Mouse (Mus musculus) megakaryocyte, adult 5-6 weeks (primary cell): ENCODE data around the gene Rps2. TPM values are rescaled to one million over a fixed set of nuclear protein-coding genes. Genes with fewer than 3 reads are reported as not detected.
"Not testable (repeated sequence)": the region's sequence is repeated elsewhere in the genome, so short reads cannot be mapped to it uniquely, and the experiment has no call there.

Experiments
- ATAC-seq: 2 replicates; pipeline ENCODE4 v1.8.0; 2016; ENCODE audit warnings: mild to moderate bottlenecking, inconsistent platforms; ENCODE audit not compliant: poor library complexity, severe bottlenecking
- total RNA-seq, 2 experiments: library from RNA; stranded (forward) in 1 of 2; stranded (reverse) in 1 of 2; fragments of 153-499, 151-499 nt in 1 of 2; fragments of 221-1000, 200-1000 nt in 1 of 2; gene quantifications; 2 replicates each; pipeline versions ENCODE4 v1.2.3 to v1.2.4; 2015 to 2017

Rps2 gene
- total RNA-seq (2015) (2,172 and 2,303 TPM in 2 replicates), total RNA-seq (2017) (591 and 664 TPM in 2 replicates)

DNA sequence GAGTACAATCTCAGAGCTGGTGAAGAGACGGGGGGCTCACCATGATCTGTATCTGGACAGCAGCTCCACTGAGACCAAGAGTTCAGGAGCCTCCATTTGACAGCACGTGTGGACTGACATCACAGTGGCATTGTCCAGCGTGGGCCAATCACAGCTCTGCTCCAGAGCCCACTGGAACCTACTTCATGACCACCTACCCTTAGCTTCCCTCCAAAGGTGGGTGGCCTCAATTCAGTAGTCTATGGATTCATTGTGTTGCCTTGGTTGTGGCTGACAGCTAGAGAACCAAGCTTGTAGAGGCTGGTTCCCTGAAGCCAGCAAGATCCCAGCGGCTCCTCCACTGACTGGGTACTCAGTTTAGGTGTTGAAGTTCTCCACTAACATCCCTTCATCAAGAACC lies at the start of gene Rps2, which contains the start of gene Rnf151:
Gene Rps2 (plus strand): TSS at position 174 of the 400 bp plus-strand sequence.
Gene Rnf151 (minus strand): TSS at position 121 of the 400 bp plus-strand sequence.
- ATAC-seq = no peak

DNA sequence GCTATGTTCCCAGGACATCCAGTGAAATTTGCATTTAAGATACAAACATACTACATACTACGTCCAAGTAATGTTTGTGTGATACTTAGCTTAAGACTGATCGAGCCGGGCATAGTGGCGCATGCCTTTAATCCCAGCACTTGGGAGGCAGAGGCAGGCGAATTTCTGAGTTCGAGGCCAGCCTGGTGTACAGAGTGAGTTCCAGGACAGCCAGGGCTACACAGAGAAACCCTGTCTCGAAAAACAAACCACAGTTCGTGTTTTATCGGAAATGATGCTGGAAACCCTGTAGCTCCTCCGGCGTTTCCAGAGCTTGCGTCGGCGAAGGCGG lies 48.7 kb upstream of the Rps2 start:
- ATAC-seq = not testable (repeated sequence)

DNA sequence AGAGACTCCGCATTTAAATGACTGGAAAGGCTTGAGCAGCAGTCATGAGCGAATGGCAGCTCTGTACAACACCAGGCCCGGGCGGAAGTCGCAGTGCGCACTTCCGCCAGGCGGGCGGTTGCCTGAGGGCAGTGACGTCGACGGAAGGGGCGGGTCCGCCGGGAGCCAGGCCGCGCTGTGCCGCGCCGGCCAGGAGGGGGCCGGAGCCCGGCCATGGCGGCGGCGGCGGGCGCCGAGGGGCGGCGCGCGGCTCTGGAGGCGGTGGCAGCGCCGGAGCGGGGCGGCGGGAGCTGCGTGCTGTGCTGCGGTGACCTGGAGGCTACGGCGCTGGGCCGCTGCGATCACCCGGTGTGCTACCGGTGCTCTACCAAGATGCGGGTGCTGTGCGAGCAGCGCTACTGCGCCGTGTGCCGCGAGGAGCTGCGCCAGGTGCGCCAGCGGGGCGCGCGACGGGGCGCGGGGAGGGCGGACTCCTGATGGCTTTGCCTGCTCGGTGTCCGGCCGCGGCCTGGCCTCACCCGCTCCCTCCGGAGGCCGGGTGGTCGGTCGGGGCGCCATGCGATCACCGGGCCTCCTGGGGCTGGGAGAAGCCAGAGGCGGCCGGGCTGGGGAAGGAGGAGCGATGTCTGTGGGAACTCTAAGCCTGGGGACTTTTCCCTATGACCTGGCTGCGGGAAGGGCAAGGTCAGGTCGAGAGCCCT lies 48.2 kb upstream of the Rps2 start, which contains the start of gene Zfp598:
Gene Zfp598 (plus strand): TSS at position 143 of the 701 bp plus-strand sequence.
- peak; percentile 97 for ATAC-seq

DNA sequence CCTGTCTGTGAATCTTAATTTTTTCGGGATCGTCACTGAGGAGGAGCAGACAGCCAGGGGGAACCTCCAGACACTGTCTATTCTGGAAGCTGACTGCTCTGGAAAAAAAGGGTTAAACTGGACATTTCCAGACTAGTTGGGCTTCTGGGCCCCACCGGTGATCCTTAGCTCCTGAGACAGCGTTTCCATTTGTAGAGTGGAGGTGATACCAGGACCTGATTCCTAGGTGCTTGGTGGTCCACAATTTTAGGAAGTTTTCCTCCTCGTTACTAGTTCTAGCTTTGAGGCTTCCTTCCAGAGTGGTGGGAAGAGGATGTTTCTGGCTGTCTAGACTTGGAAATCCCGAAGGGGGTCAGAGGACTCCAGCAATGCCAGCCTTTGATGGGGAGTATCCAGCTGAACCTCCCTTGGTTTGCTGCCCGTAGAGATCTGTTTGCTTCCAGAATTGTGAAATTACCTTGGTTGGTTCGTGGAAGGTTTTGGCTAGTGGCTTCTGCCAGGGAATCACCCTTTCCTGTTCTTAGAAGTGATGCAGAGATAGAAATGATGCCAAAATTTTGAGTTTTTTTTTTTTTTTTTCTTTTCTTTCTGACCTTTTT lies 47.6 kb upstream of the Rps2 start:
- no peak for ATAC-seq

DNA sequence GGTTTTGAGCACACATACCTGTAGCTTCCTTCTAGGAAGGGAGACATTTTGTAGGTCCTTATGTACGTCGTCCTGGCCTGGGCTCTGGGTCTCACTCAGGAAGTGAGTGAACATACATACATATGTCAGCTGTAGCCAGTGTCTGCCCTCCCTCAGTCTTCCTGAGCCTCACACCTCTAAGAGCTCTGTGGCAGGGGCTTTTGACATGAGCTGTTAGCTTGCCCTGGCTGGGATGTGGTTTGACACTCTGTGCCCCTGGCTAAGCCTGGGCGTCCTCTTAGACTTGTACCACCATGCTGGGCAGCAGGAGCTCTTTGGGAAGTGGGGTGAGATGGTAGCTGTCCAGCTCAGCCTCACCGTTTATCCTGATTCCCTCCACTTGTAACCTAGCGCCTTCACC lies 46.6 kb upstream of the Rps2 start:
- ATAC-seq = no peak

- ATAC-seq = no peak
These were observed 45.8 kb upstream of the Rps2 start for GRCm38 (mm10) chr17:24672141-24672540.

DNA sequence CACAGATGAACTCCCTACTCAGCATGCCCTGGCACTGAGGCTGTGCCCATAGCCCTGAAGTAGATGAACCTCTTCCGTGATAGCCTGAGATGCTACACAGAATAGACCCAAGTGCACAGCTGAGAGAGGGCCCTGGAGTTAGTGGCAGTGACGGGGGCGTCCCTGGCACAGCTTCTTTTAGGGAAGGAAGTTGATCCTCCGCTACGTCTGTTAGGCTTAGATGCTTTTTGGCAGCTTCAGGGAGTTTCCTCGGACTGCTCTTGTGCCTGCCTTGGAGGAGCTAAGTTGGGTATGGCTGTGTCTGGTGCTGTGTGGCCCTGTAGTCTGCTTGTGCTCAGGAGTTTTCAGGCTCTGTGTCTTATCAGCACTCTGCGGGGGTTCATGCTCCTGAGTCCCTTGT lies 43.6 kb upstream of the Rps2 start:
- no peak for ATAC-seq

GRCm38 (mm10) chr17:24676187-24676586 lies 41.7 kb upstream of the Rps2 start:
- peak; percentile 74 for ATAC-seq

GRCm38 (mm10) chr17:24676877-24677276 lies 41.0 kb upstream of the Rps2 start:
- no peak for ATAC-seq

- no peak for ATAC-seq
These were observed 40.3 kb upstream of the Rps2 start for GRCm38 (mm10) chr17:24677500-24678080.

- peak; percentile 58 for ATAC-seq
These were observed 31.4 kb upstream of the Rps2 start for GRCm38 (mm10) chr17:24686514-24686913.

DNA sequence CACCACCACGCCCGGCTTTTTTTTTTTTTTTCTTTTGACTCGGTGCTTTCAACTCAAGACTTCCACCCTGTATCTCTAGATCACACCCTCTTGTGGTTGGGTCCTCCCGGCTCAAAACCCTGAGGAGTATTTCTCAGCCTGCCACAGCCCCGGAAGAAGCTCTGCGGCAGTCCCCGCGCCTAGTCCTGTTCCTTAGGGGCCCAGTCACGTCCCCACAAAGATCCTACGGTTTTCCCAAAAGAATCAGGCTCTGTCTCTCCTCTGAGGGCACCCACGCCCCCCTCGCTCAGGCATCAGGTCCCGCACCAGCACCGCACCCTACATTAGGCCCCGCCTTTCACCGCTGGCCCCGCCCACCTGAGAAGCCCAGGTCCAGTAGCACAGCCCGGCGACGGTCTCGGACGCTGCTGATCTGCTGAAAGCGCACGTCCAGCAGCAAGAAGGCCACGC lies 30.7 kb upstream of the Rps2 start:
- ATAC-seq = peak; percentile 86

GRCm38 (mm10) chr17:24687599-24687998 lies 30.3 kb upstream of the Rps2 start:
- no peak for ATAC-seq

DNA sequence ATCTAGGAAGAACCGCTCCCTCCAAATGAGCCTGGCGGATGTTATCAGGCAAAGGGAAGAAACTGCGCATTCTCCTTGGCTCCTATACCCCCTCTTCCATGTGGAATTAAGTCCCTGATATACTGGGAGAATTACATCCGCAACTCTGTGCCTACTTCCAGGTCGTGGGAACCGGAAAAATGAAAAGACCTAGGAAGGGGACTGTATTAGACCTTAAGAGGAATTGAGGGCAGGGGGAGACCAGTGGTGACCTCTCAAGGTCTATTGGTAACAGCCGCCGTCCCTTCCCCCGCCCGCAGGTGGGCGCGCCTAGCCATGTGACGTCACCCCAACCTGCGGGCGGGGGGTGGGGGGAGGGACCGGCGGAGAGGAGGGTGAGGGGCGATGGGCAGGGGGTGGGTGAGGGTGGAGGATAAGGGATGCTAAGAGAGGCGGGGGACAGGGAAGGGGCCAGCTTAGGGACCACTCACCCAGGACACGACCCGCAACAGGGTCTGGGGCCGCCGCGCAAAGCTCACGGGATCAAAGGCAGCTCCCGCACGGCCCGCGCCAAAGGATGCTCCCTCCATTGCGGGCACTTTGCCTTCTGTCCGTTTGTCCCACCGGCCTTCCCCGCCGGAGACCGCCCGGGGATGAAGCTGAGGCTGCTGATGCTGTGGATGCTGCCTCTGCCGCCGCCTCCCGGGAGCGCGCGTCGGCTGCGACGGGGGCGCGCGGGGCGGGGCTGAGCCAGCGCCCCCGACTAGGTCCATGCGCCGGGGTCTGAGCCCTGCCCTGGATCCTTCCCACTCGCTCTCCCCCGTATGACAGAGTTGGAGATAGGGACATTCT lies 28.4 kb upstream of the Rps2 start, which contains the start of gene Syngr3:
Gene Syngr3 (minus strand): TSS at position 705 of the 831 bp plus-strand sequence.
- no peak for ATAC-seq

GRCm38 (mm10) chr17:24692385-24692784 lies 25.5 kb upstream of the Rps2 start:
- no peak for ATAC-seq

GRCm38 (mm10) chr17:24695326-24696010 lies 22.4 kb upstream of the Rps2 start:
- ATAC-seq = no peak

DNA sequence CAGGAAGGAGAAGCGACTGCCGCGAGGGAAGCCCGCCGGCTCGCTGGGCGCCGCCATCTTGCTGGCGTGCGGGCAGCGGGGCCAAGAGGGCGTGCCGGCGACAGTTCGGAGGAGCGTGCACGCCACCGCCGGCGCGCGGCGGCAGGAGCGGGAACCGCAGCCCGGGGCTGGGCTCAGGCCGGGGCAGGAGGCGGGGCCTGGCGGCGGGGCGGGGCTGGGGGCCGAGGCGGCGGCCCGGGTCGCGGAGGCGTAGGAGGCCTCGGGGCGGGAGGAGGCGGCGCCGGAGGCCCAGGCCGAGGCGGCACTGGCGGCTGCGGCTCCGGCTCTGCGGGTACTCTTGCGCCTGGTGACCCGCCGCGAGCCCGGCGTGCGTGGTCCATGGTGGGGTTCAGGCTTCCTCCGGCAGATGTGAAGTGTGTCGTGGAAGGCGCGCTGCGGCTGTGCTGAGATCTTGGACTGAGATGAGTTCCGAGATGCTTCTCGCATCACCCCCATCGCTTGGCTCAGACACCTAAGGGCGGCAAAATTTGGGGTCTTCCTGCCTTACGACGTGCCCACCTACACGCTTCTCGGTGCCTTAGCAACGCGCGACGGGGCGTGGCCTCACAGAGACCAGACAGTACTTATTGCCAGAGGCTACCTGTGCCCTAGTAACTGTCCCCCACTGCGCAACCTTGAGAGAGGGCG lies 21.8 kb upstream of the Rps2 start, which contains the start of the genes Gfer and Noxo1:
Gene Gfer (minus strand): TSS at position 146 of the 687 bp plus-strand sequence.
Gene Noxo1 (plus strand): TSS at position 224 of the 687 bp plus-strand sequence.
- ATAC-seq = peak; percentile 93

DNA sequence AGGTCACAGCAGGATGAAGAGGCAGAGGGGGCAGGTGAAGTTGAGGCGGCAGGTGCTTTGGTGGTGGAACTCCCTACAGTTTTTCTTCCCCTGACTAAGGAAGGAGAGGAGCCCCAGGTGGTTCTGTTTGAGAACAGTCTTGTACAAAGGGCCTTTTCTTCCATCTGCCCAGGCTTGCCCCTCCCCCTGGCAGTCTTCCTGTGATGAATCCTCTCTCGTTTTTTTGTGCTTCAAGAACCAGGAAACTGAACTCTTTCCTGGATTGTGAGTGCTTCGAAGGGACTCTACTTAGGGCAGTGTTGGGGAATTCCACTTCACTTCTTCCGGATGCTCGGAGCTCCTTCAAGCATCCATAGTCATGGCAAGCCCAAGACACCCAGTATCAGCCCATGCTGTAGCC lies 19.9 kb upstream of the Rps2 start:
- no peak for ATAC-seq

DNA sequence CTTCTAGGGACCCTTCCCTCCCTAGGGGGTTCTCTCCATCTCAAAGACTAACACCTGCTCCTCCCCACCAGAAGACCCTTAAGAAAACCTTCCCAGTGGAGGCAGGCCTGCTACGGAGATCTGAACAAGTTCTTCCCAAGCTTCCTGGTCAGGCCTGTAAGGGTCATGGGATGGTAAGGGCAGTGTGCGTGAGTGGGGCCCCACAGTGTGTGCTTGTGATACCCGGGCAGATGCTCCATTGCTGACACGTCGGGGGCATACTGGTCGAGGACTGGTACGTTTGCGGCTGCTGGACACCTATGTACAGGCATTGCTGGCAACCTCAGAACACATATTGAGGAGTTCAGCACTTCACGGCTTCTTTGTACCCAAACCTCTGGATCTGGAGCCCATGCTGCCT lies 19.2 kb upstream of the Rps2 start:
- no peak for ATAC-seq

GRCm38 (mm10) chr17:24699473-24699872 lies 18.4 kb upstream of the Rps2 start:
- ATAC-seq = no peak
